Mouse (Mus musculus): ENCODE measurements around the gene Osbpl11.

Gene Osbpl11

DNA sequence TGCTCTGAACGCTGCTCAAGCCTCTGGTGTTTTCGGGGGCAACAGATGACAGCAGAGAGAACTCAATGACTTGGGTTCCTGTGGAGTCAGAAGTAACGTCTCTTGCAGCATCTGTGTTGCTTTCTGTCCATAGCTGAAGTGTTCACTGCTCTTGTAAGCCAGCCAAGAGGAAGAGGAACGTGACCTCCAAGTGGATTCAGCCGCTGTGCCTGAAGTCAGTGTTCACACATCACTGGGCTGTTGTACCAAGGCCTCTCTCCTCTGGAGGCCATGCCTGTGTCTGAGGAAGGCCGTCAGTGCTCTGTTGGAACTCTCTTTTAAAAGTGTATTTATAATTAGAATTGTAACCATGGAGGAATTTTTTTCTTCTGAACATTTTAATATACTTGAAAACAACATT, 57.2 kb downstream of the Osbpl11 start:
- no peak for DNase-seq (ENCODE audit: low spot score in 2 of 2)

DNA sequence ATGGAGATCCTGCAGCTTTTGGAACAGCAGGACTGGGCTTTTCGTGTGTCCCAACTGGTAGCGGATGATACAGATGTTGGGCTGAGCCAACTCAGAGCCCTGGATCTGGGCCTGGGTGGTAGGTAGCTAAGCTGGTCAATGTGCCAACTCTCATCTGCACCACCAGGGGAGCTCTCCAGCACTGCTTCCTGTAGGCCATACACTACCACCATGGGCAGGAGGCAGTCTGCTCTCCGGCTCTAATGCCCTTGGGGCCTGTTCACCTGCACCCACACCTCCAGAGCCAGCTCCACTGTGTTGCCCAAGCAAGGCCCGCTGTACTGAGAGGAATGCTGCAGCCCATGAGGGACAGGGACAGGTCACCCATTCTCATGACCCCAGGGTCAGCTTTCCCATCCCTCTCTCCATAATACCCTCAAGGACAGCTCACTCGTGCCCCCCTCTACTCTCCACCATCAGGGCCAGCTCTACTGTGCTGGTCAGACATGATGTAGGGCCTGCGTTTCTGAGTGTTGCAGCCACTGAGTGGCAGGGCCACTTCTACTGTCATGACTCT, 59.3 kb downstream of the Osbpl11 start:
- no peak for DNase-seq (ENCODE audit: low spot score in 2 of 2)

DNA sequence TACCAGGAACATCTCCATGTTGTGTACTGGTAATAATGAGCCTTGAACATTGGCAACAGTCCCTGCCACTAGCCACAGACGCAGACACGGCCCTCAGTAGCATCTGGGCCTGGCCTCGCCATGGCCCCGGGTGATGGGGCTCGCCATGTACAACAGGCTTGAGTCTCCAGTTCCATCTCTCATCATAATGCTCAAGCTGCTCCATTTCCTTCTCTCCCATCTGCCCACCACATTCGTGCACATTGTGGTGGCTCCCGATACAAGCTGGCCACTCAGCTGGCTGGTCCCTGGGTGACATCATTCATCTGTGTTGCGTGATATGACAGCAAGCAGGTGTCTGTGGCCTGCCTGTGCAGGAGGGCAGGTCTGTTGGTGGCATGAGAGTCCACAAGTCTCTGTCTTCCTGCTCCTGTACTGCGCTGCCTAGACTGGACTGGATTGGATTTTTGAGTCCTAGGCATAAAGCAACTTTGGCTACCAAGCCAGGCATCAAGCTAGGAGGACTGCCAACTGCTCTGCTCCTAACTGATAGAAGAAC, 60.1 kb downstream of the Osbpl11 start:
- no peak for DNase-seq (ENCODE audit: low spot score in 2 of 2)

DNA sequence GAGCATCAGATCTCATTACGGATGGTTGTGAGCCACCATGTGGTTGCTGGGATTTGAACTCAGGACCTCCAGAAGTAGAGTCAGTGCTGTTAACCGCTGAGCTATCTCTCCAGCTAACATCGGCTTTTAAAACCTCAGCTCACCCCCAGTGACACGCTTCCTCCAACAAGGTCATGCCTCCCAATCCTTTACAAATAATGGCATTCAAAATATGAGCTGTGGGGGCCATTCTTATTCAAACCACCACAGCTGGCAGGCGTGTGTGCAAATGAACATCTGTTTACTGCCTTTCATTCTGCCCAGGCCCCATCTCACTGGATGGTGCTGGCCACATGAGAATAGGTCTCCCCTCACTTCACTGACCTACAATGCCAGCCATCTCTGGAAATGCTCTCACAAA, 61.7 kb downstream of the Osbpl11 start:
- no peak for DNase-seq (ENCODE audit: low spot score in 2 of 2)

DNA sequence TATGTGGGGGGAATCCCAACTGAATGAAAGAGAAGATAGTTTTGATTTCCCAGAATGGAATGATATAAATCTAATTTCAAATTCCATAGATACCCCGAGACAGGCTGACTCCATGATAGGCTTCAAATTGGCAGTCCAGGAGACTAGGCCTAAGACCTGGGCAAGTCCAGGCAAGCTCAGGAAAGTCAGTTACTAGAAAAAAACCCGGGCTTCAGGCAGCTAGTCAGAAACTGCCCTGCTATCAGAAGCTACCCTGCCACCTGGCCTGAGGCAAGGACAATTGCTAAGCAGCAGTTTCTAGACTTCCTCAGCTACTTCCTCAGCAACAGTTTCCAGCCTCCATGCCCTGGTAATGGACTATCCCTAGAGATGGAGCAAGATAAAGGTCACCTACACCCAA, 62.1 kb downstream of the Osbpl11 start:
- no peak for DNase-seq (ENCODE audit: low spot score in 2 of 2)

DNA sequence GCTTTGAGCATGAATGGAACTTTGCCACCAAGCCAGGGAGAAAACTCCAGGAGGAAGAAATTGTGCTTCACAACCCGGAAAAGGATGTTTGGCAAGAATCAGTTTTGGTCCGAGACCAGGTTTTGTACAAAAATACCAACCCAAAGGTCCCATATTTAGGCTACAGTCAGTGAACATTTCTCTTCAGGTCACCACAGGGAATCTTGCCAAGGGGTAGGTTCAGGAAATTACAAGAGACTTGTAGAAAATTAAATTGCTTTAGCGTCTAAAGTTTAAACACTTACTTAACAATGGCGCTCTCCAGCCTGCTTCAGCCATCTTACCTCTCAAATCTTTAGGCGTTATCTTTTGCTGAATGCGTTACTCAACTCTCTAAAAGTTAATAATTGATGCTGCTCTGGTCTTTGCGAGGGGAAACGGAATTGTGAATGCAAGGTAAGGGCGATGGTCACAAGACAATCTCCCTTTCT, 65.8 kb downstream of the Osbpl11 start:
- DNase-seq (ENCODE audit: low spot score in 2 of 2): no peak

DNA sequence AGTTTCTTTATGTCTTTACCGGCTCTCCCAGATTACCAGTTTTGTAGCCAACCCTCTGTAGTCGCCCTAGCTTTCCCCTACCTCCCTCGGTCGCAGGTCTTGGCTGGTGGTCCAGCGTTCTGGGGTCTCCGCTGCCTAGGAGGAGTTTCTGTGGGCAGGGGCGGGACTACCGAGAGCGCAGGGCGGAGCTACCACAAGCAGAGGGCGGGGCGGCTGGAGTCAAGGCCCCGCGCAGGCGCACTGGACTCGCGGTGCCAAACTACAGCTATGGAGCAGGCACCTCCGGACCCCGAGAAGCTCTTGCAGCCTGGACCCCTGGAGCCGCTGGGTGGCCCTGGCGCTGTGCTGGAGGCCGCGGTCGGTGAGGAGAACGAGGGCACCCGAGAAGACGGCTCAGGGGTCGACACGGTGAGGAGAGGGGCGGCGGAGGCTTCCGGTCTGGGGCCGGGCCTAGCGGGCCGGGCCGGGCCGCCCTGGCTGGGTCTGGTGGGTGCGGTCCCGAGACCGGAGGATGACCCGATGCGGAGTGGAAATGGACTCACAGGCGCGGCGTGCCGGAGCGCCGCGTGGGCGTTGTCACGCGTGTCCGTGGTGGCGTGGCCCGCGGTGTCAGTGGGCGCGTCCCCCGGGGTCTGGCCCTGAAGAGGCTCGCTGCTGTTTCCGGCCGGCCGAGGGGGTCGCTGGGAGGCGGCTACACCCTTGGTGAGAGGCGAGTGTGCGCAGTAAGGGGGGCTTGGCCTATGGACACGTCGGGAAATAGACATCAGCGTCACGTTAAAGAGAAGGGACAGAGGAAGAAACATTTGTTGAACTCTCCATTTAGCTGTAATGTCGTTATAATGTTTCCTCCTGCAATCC, 66.6 kb downstream of the Osbpl11 start, which contains the start of gene Snx4:
TSS of gene Snx4 (plus strand) at position 249 of the 858 bp plus-strand sequence.
- peak; percentile 89 to 92 for DNase-seq (ENCODE audit: low spot score in 2 of 2)

DNA sequence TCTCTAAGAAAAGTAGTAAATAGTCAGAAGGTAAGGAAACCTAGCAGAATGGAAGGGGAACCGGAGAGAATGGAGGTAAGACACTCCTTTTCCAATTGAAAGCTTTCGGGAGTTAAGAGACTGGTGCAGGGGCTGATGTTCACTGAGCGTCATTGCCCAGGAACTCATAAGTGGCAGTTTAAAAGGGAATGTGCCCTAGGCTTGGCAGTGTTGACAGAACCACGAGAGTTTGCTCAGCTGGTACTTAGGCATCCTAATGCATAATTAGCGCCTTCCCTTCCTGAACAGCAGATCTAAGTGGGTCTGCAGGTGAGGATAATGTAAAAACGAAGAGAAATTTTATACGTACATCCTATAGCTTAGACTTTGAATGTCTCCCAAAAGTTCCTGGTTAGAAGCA, 70.7 kb downstream of the Osbpl11 start:
- no peak for DNase-seq (ENCODE audit: low spot score in 2 of 2)

DNA sequence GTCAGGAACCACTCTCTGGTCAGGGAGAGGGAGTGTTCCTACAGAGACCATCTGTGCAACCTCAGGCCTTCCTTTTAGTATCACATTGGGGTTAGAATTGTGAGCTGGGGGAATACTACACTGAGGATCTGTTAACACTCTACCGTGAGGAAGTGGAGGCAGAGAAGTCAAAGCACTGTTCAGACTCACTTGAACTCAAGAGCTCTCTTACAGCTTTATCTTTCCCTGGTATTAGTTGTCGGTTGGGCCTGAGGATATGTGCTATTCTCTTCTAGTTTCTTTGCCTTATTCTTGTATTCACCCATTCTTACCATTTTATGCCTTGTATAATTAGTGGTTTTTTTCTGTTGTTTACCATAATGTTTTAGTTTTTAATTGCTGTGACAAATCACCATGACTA, 73.7 kb downstream of the Osbpl11 start:
- no peak for DNase-seq (ENCODE audit: low spot score in 2 of 2)

DNA sequence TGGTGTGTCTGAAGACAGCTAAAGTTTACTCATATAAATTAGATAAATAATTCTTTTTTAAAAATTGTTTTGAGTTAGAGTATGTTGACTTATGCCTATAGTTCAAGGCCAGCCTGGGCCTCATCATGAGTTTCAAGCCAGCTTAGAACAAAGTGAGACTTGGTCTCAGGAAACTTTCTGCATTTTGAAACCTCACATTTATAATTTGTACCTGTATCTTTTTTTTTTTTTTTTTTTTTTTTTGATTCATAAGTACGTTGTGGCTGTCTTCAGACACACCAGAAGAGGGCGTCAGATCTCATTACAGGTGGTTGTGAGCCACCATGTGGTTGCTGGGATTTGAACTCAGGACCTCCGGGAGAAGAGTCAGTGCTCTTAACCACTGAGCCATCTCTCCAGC, 75.0 kb downstream of the Osbpl11 start:
- DNase-seq (ENCODE audit: low spot score in 2 of 2): no peak

DNA sequence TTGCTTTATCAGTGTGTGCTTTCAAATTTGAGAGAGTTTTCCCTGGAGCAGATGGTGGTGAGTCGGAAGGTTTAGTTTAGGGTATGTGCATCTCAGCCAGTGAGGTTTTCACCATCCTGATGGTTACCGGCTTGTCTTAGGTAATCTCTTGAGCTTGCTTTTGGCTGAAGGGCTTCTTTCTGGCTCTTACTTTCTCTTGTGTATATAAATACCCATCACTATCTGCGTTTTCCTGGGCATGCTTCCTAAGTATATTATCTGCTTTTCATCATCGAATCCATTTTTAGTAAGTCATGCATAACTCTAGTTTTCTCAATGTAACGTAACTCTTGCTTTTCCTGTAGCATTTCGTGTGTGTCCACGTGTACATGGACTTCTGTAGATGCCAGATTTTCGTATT, 76.0 kb downstream of the Osbpl11 start:
- DNase-seq (ENCODE audit: low spot score in 2 of 2): no peak

DNA sequence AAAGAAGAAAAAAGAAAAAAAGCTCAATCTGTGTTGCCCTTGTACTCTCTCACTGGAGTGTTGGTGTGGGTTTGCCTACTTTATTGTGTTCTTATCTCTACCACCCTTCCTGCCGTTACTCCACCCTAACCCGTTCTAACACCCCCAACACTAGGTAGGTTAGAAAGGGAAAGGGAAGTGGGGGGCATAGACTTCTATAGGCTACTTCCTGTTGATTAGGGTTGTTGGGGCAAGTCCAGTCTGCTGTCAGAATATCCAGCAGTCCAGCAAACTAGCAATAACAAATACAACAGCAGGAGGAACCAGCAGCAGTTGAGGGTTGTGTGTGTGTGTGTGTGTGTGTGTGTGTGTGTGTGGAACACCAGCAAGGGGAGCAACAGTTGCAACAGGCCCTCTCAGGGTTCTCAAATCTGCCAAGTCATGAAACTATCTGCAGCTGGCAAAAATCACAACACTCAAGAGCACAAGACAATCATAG, 76.8 kb downstream of the Osbpl11 start:
- no peak for DNase-seq (ENCODE audit: low spot score in 2 of 2)

DNA sequence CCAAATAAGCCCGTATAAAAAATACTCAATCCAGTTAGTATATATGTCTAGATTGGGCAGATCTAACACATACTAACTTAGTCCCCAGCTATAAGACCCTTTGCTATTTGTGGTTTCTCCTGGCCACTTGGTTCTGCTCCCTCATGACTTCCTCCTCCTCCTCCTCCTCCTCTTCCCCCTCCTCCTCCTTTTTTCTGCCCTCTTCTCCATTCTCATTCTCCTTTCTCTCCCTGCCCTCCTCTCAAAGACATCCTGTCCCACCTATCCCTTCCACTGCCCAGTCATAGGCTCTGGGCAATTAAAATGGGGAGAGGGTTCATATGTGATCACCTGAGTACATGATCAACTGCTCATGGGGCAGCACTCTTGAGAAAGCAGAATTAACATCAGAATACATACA, 77.2 kb downstream of the Osbpl11 start:
- no peak for DNase-seq (ENCODE audit: low spot score in 2 of 2)

DNA sequence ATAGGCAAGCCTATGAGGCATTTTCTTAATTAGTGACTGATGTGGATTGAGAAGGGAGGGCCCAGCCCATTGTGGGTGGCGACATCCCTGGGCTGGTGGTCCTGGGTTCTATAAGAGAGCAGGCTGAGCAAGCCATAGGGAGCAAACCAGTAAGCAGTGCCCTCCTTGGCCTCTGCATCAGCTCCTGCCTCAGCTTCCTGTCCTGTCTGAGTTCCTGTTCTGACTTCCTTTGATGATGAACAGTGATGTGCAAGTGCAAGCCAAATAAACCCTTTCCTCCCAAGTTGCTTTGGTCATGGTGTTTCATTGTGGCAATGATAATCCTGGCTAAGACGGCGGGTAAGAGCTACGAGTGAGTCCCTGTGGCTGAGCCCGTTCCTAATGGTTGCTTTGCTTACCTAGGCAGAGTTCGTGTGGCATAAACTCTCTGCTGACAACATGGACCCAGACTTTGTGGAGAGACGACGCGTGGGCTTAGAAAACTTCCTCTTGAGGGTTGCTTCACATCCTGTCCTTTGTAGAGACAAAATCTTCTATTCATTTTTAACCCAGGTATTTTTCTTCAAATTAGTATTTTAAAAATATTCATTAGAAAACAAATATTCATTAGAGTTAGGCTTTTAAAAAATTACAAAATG, 82.9 kb downstream of the Osbpl11 start:
- DNase-seq (ENCODE audit: low spot score in 2 of 2): no peak

DNA sequence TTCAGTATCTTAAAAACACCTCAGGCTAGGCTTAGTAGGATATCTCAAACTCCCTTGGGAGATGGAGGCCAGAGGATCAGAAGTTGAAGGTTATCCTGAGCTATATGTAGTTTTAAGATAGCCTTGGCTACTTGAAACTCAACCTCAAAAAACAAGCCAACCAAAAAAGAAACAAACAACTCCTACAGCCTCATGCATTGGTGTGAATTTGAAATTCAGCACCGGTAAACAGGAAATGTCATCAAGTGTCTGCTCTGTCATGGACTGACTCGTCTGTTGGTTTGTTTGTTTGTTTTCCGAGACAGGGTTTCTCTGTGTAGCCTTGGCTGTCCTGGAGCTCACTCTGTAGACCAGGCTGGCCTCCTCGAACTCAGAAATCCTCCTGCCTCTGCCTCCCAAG, 87.0 kb downstream of the Osbpl11 start:
- DNase-seq (ENCODE audit: low spot score in 2 of 2): no peak

DNA sequence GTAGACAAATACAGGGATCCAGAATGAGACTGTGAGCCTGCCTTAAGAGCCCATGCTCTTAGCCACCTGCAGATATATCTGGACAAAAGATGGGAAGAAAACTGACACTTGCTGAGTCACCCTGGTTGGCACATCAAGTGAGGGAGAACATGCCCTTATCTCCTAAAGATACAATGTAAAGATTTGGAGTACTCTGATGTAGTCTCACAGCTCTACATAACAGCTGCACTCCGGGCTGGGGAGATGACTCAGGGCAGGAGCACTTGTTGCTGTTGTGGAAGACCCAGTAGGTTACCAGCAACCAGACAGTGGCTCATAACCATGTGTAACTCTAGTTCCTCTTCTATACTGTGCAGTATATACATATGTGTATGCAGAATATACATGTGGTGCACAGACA, 98.2 kb downstream of the Osbpl11 start:
- no peak for DNase-seq (ENCODE audit: low spot score in 2 of 2)

DNA sequence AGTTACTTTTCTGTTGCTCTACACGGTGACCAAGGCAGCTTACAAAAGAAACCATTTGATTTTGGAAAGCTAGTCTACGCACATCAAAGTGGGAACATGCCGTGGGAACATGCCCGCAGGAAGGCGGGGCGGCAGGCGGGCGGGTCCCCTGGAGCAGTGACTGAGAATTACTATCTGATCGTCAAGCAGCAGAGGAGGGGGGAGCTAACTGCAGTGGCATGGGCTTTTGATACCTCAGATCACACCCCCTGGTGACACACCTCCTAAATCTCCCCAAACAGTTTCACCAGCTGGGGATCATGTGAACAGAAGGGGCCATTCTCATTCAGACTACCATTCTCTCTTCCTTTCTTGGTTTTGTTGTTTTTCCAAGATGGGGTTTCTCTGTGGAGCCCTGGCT, 103.7 kb downstream of the Osbpl11 start:
- no peak for DNase-seq (ENCODE audit: low spot score in 2 of 2)

DNA sequence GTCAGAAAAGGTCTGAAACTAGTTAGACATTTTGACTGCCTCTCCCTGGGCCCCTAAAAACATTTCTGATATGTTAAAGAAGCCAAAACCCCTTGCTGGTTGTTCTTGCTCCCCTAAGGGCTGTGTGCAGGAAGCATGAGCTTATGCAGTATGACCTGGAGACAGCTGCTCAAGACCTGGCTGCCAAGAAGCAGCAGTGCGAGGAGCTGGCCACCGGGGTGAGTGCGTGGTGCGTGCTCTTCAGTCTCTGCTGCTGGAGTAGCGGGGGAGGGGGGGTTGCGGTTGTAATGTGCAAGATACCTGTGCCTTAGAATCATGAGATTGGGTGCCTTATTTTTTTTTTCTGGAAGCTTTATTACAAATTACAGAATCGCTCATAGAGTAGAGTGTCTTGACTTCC, 105.1 kb downstream of the Osbpl11 start:
- no peak for DNase-seq (ENCODE audit: low spot score in 2 of 2)

DNA sequence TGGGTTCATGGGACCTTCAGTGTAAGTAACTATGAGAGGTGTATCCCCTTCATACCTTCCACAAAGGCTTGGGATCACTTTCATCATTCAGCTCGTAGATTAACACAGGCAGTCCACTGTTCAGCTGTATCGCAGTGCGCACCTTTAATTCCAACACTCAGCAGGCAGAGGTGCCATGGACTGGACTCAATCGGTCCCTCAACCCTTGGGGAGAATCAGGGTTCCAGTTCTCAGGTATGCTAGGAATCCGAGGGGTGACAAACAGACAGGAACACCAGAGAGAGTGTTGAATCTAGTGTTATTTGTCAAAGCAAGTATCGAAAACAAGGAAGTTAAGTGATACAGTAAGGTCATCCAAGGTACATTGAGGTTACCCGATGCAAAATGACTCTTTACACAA, 107.4 kb downstream of the Osbpl11 start:
- DNase-seq (ENCODE audit: low spot score in 2 of 2): no peak

Measured in frontal cortex, postnatal 36 days (tissue).